Mouse (Mus musculus) urinary bladder, postnatal 36 days (tissue): Measurements from ENCODE around the gene Flrt3.

Experiments used
- DNase-seq, 2 experiments: peaks; one replicate each; pipeline ENCODE4 v3.0.0; 2022; ENCODE audit warnings: low spot score in 2 of 2, mixed read lengths in 1 of 2

Gene Flrt3

DNA sequence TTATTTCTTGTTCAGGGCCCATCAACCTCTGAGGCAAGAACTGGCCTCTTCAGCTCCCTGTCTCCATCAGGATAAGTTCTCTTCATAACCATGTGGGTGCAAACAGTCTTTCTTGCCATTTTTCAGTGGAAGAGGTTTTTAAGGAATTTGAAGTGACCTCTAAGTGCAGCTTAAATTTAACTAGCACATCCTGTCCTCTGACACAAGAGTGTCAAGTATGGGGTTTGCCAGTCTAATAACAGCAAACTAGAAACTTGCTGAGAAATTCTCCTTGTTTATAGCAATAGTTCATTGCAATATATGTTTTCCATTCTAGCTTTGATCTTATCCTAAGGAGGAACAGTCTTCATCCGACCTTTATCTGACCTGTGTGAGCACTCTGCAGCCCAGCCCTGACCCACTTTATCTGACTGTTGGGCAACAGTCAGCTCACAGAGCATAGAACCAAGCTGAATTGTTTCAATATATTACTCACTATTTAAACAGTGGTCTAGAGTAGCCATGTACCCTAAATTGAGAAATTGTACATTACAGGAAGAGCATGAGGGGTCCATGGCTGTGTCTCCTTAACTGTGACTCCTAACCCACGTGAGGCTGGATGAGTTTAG is 49.4 kb downstream of the Flrt3 start:
- DNase-seq, result no peak

DNA sequence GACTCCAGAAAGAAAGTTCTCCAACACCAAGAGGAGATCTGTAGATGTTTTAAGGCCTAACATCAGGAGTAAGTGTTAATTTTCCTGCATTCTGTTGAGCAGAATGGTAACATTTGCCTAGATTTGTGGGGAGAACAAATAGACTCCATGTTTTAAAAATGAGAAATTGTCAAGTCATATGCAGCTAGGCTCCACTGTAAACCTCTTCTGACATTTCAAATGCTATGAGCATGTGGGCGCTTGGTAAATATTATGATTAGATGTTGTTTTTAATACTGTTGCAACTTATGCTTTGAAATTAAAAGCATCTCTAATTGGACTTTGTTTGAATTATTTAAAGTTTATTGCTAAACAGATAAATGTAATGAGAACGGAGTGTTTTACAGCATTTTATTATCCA is 55.8 kb downstream of the Flrt3 start:
- DNase-seq, result no peak
